Mouse (Mus musculus): Measurements from ENCODE around the gene Zbtb20. TPM values are rescaled to one million over a fixed set of nuclear protein-coding genes. Genes with fewer than 3 reads are reported as not detected.

The Zbtb20 gene
- total RNA-seq, 2 experiments from 2014 or later = 139 to 141 TPM

GRCm38 (mm10) chr16:43653288-43653687 lies 777.6 kb downstream of the Zbtb20 start:
- no peak for DNase-seq

GRCm38 (mm10) chr16:43654269-43654668 lies 778.6 kb downstream of the Zbtb20 start:
- DNase-seq = no peak

GRCm38 (mm10) chr16:43655183-43655787 lies 779.6 kb downstream of the Zbtb20 start:
- no peak for DNase-seq

GRCm38 (mm10) chr16:43661576-43661975 lies 785.9 kb downstream of the Zbtb20 start:
- DNase-seq = no peak

DNA sequence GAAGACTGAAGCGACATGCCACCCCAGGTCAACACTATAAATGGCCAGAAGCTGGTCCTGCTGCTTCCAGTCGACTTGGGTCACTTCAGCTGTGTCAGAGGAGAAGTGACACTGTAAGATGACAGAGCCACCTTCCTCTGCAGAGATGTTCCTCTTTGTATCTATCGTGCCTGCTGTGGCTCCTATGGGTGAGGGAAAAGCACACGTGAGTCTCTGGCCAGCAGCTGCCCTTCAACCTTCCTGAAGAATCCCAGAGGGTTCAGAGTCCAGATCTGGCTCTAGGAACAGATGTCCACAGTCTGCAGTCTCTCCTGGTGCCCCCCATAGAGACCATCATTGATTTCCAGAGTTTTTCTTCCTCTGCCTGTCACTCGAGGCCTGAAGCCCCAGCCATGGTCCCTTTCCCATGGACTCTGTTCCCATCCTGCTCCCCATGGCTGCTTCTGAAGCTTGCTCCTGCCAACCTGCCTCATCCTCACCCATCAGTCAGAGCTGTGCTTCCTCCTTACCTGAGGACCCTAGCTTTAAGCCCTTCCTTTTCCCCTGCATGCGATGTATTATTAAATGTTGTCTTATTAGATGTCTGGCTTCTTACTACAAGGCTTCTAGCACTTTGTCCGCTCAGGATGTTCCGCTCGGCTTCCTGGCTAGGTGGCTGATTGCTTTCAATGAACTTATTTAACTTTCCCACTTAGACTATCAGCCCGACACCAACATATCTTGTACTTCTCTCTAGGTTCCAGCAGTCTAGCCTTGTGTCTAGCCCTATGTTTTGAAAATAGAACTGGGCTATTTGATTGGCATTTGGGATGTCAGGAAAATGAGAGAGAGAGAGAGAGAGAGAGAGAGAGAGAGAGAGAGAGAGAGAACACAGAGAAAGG lies 786.7 kb downstream of the Zbtb20 start:
- no peak for DNase-seq

GRCm38 (mm10) chr16:43663978-43664579 lies 788.4 kb downstream of the Zbtb20 start, which contains the start of gene Tigit:
Gene Tigit, minus strand, starts transcription at chr16:43664146.
- peak; percentile 11 to 35 for DNase-seq

- no peak for DNase-seq
Observed at GRCm38 (mm10) chr16:43664861-43665260, 789.2 kb downstream of the Zbtb20 start.

DNA sequence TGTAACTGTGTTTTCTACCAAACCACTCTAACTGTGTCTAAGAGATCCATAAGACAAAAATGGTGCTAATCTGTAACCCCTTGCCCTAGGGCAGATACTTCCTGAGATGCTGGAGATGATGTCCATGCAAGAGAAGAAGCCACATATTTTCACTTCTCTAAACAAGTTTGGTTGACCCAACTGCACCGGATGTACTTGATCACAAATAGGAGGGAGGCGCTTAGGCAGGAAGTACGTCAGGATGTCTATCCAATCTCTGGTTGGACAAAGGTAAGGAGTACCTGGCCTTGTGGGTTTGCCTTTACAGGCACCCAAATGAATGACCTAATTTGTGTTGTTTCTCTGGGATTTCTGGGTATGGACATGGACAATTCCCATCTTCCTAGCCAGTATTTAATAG lies 792.6 kb downstream of the Zbtb20 start:
- DNase-seq = no peak

- no peak for DNase-seq
Observed at GRCm38 (mm10) chr16:43671972-43672371, 796.3 kb downstream of the Zbtb20 start.

DNA sequence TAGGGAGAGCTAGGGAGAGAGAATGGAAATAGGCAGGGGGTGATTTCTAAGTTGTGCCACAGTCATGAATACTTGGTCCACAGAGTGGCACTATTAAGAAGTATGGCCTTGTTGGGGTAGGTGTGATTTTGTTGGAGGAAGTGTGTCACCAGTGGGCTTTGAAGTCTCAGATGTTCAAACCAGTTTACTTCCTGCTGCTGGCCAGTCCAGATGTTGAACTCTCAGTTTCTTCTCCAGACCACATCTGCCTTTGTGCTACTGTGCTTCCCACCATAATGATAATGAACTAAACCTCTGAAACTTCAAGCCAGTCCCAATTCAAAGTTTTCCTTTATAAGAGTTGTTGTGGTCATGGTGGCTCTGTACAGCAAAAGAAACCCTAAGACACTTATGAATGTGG lies 797.0 kb downstream of the Zbtb20 start:
- no peak for DNase-seq

DNA sequence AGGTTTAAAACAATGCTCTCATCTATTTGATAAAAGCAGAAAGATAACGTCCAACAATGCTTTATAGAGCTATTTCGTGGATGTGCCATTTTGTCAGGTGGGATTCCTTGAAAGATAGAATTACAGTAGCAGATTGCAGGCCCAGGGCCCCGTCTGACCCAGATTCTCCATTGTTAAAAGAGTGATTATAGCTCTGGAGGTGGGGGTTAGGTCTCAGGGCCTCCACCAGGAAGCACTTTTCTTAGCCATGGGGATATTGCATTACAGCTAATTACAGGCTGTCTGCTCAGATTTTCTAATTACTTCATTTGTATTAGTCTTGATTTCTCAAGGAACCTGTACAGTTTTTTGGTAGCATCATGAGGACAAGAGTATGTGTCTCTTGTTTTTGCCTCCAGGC lies 798.7 kb downstream of the Zbtb20 start:
- no peak for DNase-seq

DNA sequence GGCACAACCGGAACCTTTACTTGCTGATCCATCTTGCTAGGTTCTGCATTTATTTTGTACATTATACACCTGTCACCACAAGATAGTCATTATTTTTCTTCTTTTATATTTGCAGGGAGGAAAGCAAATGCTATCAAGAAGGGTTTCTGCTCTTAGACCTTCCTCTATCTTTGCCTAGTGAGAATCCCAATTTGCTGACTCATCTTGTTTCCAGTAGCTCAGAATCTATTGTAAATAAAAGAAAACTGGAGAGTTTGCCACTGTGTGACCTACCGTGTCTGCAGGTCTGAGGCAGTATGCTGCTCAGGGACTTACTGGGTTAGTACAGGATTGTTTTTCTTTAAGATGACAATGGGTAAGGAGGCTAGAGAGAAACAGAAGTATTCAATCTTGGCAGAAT lies 812.3 kb downstream of the Zbtb20 start:
- no peak for DNase-seq

- no peak for DNase-seq
Observed at GRCm38 (mm10) chr16:43690211-43690690, 814.6 kb downstream of the Zbtb20 start.

DNA sequence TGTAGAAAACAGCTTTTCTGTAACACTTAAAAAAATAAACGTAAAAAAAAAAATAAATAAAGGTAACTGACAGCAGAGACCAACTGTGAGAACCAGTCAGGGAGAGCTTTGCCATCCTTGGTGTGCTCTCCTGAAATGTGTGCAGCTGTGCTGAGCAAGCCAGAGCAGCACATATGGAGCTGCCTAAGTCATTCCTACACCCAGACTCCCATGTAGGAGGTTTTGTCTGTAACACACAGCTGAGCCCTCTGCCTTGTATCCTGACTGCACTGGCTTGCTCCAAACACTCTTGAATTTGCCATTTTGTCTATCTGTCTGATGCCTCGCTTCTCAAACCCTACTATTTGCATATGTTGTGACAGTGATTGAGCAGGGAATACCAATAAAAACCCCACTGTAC lies 815.2 kb downstream of the Zbtb20 start:
- DNase-seq = no peak

- DNase-seq = no peak
Observed at GRCm38 (mm10) chr16:43691741-43692140, 816.1 kb downstream of the Zbtb20 start.

Small RNA genes within 50 kb of the gene (microRNA-seq; reads per million reads assigned to microRNA genes)
- gene Mir568 = not detected

All from adrenal gland, postnatal 36 days (tissue).